Mouse (Mus musculus): ENCODE data around the gene Dcun1d1. TPM values are rescaled to one million over a fixed set of nuclear protein-coding genes. Genes with fewer than 3 reads are reported as not detected.

The Dcun1d1 gene
- total RNA-seq, 2 experiments from 2014 or later, result 65.6 to 73.5 TPM

Other genes starting within 250 kb of the Dcun1d1 start
- gene Atp11b, start 183.3 kb downstream of the Dcun1d1 start, total RNA-seq (2021), result 100 to 1,000 TPM; 103 to 115 TPM
- gene Mccc1, start 63.2 kb upstream of the Dcun1d1 start, total RNA-seq (2021), result 10 to 100 TPM; 26.8 to 46.7 TPM
- gene Ccdc144b, start 116.1 kb upstream of the Dcun1d1 start, total RNA-seq (2021), result not detected
- gene Acad9, start 128.5 kb upstream of the Dcun1d1 start, total RNA-seq (2021), result 10 to 100 TPM; 43.8 to 48.4 TPM
- gene D3Ertd254e, start 213.6 kb upstream of the Dcun1d1 start, total RNA-seq (2021), result 10 to 100 TPM; 17.1 to 20.4 TPM